Mouse (Mus musculus) heart, embryonic 10.5 days (tissue): ENCODE measurements around the gene Mmaa. TPM values are rescaled to one million over a fixed set of nuclear protein-coding genes. Genes with fewer than 3 reads are reported as not detected.
A peak's percentile ranks its signal among the peaks of the same experiment; 100 is the strongest.

Experiments
- DNase-seq: peaks from one replicate; pipeline ENCODE4 v3.0.0-alpha.2; 2017; ENCODE audit warnings: low spot score
- H3K27ac ChIP-seq: fragments of 300-500 bp; sonication (generic); 2 replicates; pipeline ENCODE4 v1.5.1; 2016; ENCODE audit warnings: mild to moderate bottlenecking
- H3K27me3 ChIP-seq: fragments of 300-500 bp; sonication (generic); 2 replicates; pipeline ENCODE4 v1.6.1; 2016; ENCODE audit warnings: mild to moderate bottlenecking; ENCODE audit not compliant: poor library complexity, insufficient read depth, severe bottlenecking
- H3K36me3 ChIP-seq: fragments of 300-500 bp; sonication (generic); 2 replicates; pipeline ENCODE4 v1.6.1; 2016; ENCODE audit warnings: mild to moderate bottlenecking, moderate library complexity
- H3K4me1 ChIP-seq: fragments of 300-500 bp; sonication (generic); 2 replicates; pipeline ENCODE4 v1.6.1; 2016; ENCODE audit warnings: mild to moderate bottlenecking
- H3K4me3 ChIP-seq: fragments of 300-500 bp; sonication (generic); 2 replicates; pipeline ENCODE4 v1.5.1; 2016; ENCODE audit warnings: mild to moderate bottlenecking, moderate library complexity
- H3K9me3 ChIP-seq: fragments of 300-500 bp; sonication (generic); 2 replicates; pipeline ENCODE4 v1.6.1; 2016; ENCODE audit warnings: mild to moderate bottlenecking, moderate library complexity
- WGBS: fragments of 180-500 bp; shearing (Covaris S2); methylation state at CpG from one replicate; pipeline ENCODE4 v1.1.7; 2016; 5-methylcytosine and 5-hydroxymethylcytosine counted together
- polyA plus RNA-seq: library from polyadenylated mRNA; unstranded; fragments of >200 nt; fragmentation: Nextera tagmentation; extraction: Ambion mirVana; gene quantifications from 2 replicates; pipeline ENCODE4 v1.2.1, GENCODE M21; 2016

Gene Mmaa
- polyA plus RNA-seq = 9.5 and 9.9 TPM in 2 replicates

DNA sequence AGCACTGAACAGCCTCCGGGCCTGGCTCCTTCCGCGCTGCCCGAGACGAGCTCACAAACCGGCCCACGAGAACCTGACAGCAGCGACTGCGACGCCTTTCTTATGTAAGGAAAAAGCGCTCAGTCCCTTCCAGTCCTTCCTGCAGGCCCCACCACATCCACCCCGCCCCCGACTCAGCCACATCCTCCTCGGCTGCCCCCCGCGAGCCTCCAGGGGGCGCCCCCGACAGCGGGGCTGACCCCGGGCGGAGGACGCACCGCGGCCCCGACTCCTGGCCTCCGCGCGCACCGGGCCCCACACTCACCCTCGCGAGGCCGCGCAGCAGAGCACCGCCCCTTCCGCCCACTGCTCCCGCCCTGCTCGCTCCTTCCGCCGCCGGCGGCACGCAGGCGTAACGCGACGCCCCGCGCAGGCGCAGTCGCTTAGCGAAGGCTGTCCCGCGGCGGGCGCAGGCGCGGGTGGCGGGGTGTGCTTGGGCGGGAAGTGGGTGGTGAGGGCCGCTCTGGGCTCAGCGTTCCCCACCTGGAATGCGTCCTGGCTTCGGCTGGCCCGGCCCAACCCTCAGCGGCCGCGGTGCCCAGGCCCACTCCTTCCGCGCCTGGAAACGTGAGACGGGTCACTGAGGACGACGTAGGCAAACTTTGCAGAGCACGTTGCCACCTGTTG, at the start of gene Mmaa:
Gene Mmaa (minus strand): TSS at position 328 of the 666 bp plus-strand sequence.
- no peaks in the 10 kb centered on the region for H3K36me3 ChIP-seq
- peak within 1 kb of the TSS; percentile 76 for H3K4me3 ChIP-seq
- no peaks in the 10 kb centered on the region for H3K9me3 ChIP-seq
- H3K27ac ChIP-seq = peak within 1 kb of the TSS; percentile 96
- no peaks in the 10 kb centered on the region for H3K27me3 ChIP-seq
- peak; percentile 97 for DNase-seq
- under 1% methylated on average over 74 of the region's 74 CpGs for WGBS
- H3K4me1 ChIP-seq = peaks cover 23% of the 10 kb centered on the region

GRCm38 (mm10) chr8:79341236-79341635, 46.5 kb upstream of the Mmaa start:
- Histone ChIP-seq H3K27ac (no peak overlapping the region), H3K4me1 (no peaks in the 10 kb centered on the region), H3K9me3 (no peaks in the 10 kb centered on the region), H3K36me3 (peaks cover 59% of the 10 kb centered on the region), H3K27me3 (no peaks in the 10 kb centered on the region), H3K4me3 (no peak overlapping the region)
- no peak for DNase-seq
- WGBS = 63% methylated on average over 8 of the region's 8 CpGs

- no peaks in the 10 kb centered on the region for H3K4me1 ChIP-seq
- H3K27ac ChIP-seq = no peak overlapping the region
- peaks cover 58% of the 10 kb centered on the region for H3K36me3 ChIP-seq
- no peak for DNase-seq
- H3K4me3 ChIP-seq = no peak overlapping the region
- H3K9me3 ChIP-seq = no peaks in the 10 kb centered on the region
- no peaks in the 10 kb centered on the region for H3K27me3 ChIP-seq
- WGBS = 77% methylated on average over 9 of the region's 9 CpGs
These were observed 44.8 kb upstream of the Mmaa start for GRCm38 (mm10) chr8:79339555-79339954.

DNA sequence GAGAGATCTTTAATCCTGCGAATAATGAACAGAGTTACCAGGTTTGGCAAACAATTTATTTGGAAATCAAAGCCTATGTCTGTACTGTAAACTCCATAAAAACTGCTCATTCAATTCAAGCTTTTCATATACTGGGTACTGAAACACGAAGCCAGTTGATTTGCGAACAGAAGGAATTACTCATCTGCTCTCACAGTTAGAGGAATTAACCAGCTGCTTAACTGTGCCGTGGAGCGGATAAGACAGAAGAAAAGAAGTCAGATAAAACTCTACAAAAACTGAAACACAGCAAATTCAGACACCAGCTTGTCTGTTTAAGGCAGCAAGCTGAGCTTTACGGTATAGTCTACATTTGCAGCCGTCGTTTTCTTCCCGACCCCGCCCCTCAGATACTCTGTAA, 43.9 kb upstream of the Mmaa start:
- H3K4me1 ChIP-seq = no peaks in the 10 kb centered on the region
- no peak overlapping the region for H3K4me3 ChIP-seq
- 89% methylated on average over 10 of the region's 10 CpGs for WGBS
- H3K9me3 ChIP-seq = no peaks in the 10 kb centered on the region
- H3K27ac ChIP-seq = no peak overlapping the region
- H3K27me3 ChIP-seq = no peaks in the 10 kb centered on the region
- peaks cover 52% of the 10 kb centered on the region for H3K36me3 ChIP-seq
- DNase-seq = peak; percentile 19

- Histone ChIP-seq H3K4me3 (no peak overlapping the region), H3K27ac (no peak overlapping the region), H3K9me3 (no peaks in the 10 kb centered on the region), H3K27me3 (no peaks in the 10 kb centered on the region), H3K36me3 (peaks cover 5% of the 10 kb centered on the region), H3K4me1 (peaks cover 3% of the 10 kb centered on the region; the same call in 1 of the 2 replicates)
- no peak for DNase-seq
- WGBS = 84% methylated on average over 22 of the region's 22 CpGs
These were observed 37.6 kb upstream of the Mmaa start for GRCm38 (mm10) chr8:79332109-79332900.

DNA sequence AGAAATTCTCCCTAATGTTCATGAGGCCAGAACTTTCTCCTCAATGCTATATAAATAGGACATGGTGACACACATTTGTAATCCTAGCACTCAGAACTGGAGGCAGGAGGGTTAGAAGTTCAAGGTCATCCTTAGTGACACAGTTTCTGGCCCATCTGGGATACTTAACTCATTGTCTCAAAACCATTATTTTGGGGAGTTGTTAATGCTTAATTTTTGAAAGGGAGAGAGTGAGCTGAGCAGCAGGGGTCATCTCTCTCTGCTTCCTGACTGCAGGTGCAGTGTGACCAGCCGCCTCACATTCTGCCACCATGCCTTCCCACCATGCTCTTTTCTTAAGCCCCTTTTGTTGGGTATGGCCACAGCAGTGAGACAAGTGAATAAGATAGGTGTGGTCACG, 36.8 kb upstream of the Mmaa start:
- Histone ChIP-seq H3K27me3 (no peaks in the 10 kb centered on the region), H3K9me3 (no peaks in the 10 kb centered on the region), H3K27ac (no peak overlapping the region), H3K36me3 (no peaks in the 10 kb centered on the region), H3K4me3 (no peak overlapping the region), H3K4me1 (peaks cover 6% of the 10 kb centered on the region; the same call in 1 of the 2 replicates)
- 78% methylated on average over 2 of the region's 2 CpGs for WGBS
- DNase-seq = no peak

DNA sequence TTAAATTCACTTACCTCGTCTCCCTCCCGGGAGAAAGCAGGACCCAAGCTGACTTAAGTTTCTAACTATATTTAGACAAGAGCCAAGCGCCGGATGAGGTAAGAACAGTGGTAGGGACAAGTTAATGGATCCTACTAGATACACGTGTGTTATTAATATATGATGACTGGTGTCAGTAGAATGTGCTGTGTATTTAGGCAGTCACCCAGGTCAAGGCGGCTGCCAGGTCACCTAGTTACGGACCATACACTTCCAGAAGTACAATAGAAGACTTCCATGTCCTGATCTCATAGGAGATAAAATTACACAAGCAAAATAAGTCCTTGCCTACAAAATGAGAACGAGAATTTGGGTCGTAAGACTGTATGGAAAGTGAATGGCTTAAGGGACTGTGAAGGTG, 36.3 kb upstream of the Mmaa start:
- Histone ChIP-seq H3K4me1 (peaks cover 6% of the 10 kb centered on the region; the same call in 1 of the 2 replicates), H3K4me3 (no peak overlapping the region), H3K27me3 (no peaks in the 10 kb centered on the region), H3K27ac (no peak overlapping the region), H3K36me3 (no peaks in the 10 kb centered on the region), H3K9me3 (no peaks in the 10 kb centered on the region)
- DNase-seq = no peak
- 73% methylated on average over 9 of the region's 9 CpGs for WGBS

- H3K36me3 ChIP-seq = no peaks in the 10 kb centered on the region
- no peak for DNase-seq
- H3K9me3 ChIP-seq = no peaks in the 10 kb centered on the region
- H3K4me1 ChIP-seq = peaks cover 6% of the 10 kb centered on the region; the same call in 1 of the 2 replicates
- H3K27ac ChIP-seq = no peak overlapping the region
- 73% methylated on average over 2 of the region's 2 CpGs for WGBS
- H3K27me3 ChIP-seq = no peaks in the 10 kb centered on the region
- H3K4me3 ChIP-seq = no peak overlapping the region
These were observed 35.0 kb upstream of the Mmaa start for GRCm38 (mm10) chr8:79329735-79330134.

DNA sequence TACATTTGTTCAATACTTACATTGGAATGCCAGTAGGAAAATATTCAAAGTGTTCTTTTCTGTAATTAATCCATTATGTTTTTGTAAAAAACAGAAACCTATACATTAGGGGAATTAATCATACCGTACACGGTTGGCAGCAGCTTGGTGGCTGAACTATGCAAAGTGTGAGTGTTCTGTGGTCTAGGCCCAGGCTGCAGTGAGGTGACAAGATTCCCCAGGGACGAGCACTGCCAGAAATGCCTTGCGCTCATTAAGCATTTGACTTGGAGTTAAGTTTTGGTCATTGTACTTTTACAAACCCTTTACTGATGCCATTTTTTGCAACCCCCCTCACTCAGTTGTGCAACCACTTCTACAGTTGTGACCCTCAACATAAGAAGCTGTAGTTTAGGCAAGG, 34.4 kb upstream of the Mmaa start:
- no peaks in the 10 kb centered on the region for H3K27me3 ChIP-seq
- no peaks in the 10 kb centered on the region for H3K36me3 ChIP-seq
- DNase-seq = no peak
- H3K9me3 ChIP-seq = no peaks in the 10 kb centered on the region
- H3K4me3 ChIP-seq = no peak overlapping the region
- WGBS = 87% methylated on average over 4 of the region's 4 CpGs
- peaks cover 6% of the 10 kb centered on the region; the same call in 1 of the 2 replicates for H3K4me1 ChIP-seq
- no peak overlapping the region for H3K27ac ChIP-seq

DNA sequence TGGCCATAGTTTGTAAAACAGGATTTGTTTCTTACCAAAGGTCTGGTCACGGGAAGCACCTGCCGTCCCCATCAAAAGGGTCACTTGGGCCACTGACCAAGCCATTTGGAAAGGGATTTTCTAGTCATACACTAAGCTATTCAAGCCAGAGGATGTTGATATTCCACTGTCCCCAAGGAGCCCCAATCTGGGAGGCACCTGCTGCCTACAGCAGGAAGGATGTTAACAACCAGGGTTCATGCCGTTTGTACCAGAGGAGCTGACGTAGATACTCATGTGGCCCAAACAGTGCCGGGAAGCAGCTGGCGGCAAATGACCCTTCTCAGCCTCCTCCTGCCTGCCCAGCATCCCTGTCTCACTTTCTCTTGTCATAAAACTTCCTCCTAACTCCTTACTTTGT, 30.8 kb upstream of the Mmaa start:
- Histone ChIP-seq H3K27ac (no peak overlapping the region), H3K36me3 (no peaks in the 10 kb centered on the region), H3K4me1 (peaks cover 6% of the 10 kb centered on the region; the same call in 1 of the 2 replicates), H3K9me3 (no peaks in the 10 kb centered on the region), H3K27me3 (no peaks in the 10 kb centered on the region), H3K4me3 (no peak overlapping the region)
- 86% methylated on average over 6 of the region's 6 CpGs for WGBS
- no peak for DNase-seq

DNA sequence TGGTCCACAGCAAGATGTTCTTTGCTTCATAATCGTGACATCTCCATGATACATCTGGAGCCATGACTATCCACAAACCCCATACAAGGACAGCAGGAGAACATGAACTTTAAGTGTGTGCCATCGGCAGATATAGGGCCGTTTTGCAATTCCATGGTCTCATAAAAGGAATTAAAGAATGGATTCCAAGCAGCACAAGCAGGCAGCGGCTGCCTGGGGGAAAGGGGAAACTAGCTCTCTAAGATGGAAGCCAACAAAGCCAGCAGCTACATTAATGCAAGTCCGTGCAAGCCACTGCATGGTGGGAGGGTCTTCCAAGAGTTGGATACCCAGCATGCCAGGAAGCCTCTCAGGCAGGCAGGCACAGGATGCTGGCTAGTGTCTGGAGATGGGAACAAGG, 30.2 kb upstream of the Mmaa start:
- Histone ChIP-seq H3K36me3 (no peaks in the 10 kb centered on the region), H3K27me3 (no peaks in the 10 kb centered on the region), H3K27ac (no peak overlapping the region), H3K4me3 (no peak overlapping the region), H3K4me1 (peaks cover 6% of the 10 kb centered on the region; the same call in 1 of the 2 replicates), H3K9me3 (no peaks in the 10 kb centered on the region)
- 78% methylated on average over 5 of the region's 5 CpGs for WGBS
- DNase-seq = no peak

DNA sequence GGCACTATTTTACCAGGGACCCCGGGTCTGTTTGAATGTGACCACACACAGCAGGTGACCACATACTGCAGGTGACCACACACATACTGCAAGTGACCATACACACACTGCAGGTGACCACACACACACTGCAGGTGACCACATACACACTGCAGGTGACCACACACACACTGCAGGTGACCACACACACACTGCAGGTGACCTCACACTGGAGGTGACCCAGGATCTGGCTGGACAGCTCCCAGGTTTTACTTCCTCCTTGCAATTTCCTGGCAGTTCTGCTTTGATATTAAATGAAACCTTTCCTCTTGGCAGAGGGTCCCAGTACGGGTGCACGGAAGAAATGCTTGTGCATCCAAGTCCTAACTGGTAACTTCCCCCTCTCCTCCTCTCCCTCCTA, 29.3 kb upstream of the Mmaa start:
- peaks cover 6% of the 10 kb centered on the region; the same call in 1 of the 2 replicates for H3K4me1 ChIP-seq
- no peak overlapping the region for H3K4me3 ChIP-seq
- H3K27me3 ChIP-seq = no peaks in the 10 kb centered on the region
- no peaks in the 10 kb centered on the region for H3K9me3 ChIP-seq
- H3K27ac ChIP-seq = no peak overlapping the region
- no peak for DNase-seq
- 63% methylated on average over 3 of the region's 3 CpGs for WGBS
- H3K36me3 ChIP-seq = no peaks in the 10 kb centered on the region

- DNase-seq = no peak
- no peaks in the 10 kb centered on the region for H3K27me3 ChIP-seq
- H3K9me3 ChIP-seq = no peaks in the 10 kb centered on the region
- H3K4me3 ChIP-seq = no peak overlapping the region
- H3K27ac ChIP-seq = no peak overlapping the region
- H3K4me1 ChIP-seq = peaks cover 6% of the 10 kb centered on the region; the same call in 1 of the 2 replicates
- no peaks in the 10 kb centered on the region for H3K36me3 ChIP-seq
- WGBS = 68% methylated on average over 7 of the region's 7 CpGs
These were observed 28.4 kb upstream of the Mmaa start for GRCm38 (mm10) chr8:79323121-79323520.
